Mouse (Mus musculus) cerebellum, adult 2 months (tissue): ENCODE measurements at regions not wholly inside any gene's neighbourhood (a gene's known extent, or its start where the extent isn't known, plus 50 kb on each side); places are given as distances from the start of the nearest gene placed in this dataset.

Source experiments
- CTCF ChIP-seq: fragments of 200-500 bp; IDR thresholded peaks from 2 replicates; pipeline ENCODE4 v1.5.1; 2011; ENCODE audit warnings: low read depth, mild to moderate bottlenecking, control low read depth, low read length, moderate library complexity, borderline replicate concordance; ENCODE audit not compliant: insufficient read depth
- POLR2A ChIP-seq: fragments of 200-500 bp; IDR thresholded peaks from 2 replicates; pipeline ENCODE4 v1.6.1; 2011; ENCODE audit warnings: low read length, control low read depth, borderline replicate concordance; ENCODE audit not compliant: insufficient read depth

- TF ChIP-seq CTCF (no peak), POLR2A (no peak)
These were observed 78.3 kb upstream of the Noct start for GRCm38 (mm10) chr3:51145985-51146384.
